Mouse (Mus musculus): ENCODE data around the gene Gm12216. TPM values are rescaled to one million over a fixed set of nuclear protein-coding genes. Genes with fewer than 3 reads are reported as not detected.

Gene Gm12216
- polyA plus RNA-seq, 1 experiment from 2014 or later: 1.9 TPM

GRCm38 (mm10) chr11:53809354-53809753 lies 49.7 kb downstream of the Gm12216 start:
- WGBS: 45% methylated on average over 5 of the region's 5 CpGs
- H3K4me1 ChIP-seq (replicated peaks; ENCODE audit: control insufficient read depth, insufficient read depth): no peaks in the 10 kb centered on the region
- no peak overlapping the region for H3K4me2 ChIP-seq (replicated peaks; ENCODE audit: low read depth)
- no peak overlapping the region for H3K9ac ChIP-seq (ENCODE audit: low read length)
- no peak for DNase-seq (ENCODE audit: low spot score)
- no peak for ATAC-seq (ENCODE audit: low FRiP score, low TSS enrichment)
- H3K27me3 ChIP-seq (ENCODE audit: control insufficient read depth, insufficient read depth, low read length): no peaks in the 10 kb centered on the region
- H3K36me3 ChIP-seq (ENCODE audit: control insufficient read depth, insufficient read depth, low read length): no peaks in the 10 kb centered on the region
- TF ChIP-seq EP300 (optimal IDR thresholded peaks at IDR 0.05) (no peak), CTCF (IDR thresholded peaks at IDR 0.05; ENCODE audit: low read depth) (no peak)
- no peaks in the 10 kb centered on the region for H3K9me3 ChIP-seq (ENCODE audit: control insufficient read depth, low read length)
- peak overlapping the region; percentile 61; the same call in 1 of the 2 replicates for H3K27ac ChIP-seq (replicated peaks)
- no peak overlapping the region for H3K4me3 ChIP-seq (ENCODE audit: low read depth, low read length)

DNA sequence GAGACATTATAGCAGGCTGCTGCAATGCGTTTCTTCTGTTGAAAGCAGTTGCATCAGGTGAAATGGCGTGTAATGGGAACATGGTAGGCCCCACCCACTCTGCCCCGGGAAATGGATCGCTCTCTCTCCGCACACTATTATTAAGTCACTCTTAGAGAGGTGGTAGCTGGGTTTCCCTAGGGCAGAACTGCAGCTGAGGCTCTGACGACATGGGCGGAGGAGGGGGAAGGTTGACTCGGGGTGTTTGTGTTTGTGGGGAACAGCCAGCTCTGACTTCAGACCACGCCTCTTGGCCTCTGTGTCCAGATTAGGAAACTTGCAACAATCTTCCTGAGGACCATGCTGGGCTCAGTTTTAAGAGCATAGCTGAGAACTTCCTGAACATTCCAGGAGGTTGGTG lies 53.3 kb downstream of the Gm12216 start:
- TF ChIP-seq EP300 (optimal IDR thresholded peaks at IDR 0.05): no peak
- TF ChIP-seq CTCF (IDR thresholded peaks at IDR 0.05; ENCODE audit: low read depth): no peak
- Histone ChIP-seq H3K27me3 (ENCODE audit: control insufficient read depth, insufficient read depth, low read length) (no peaks in the 10 kb centered on the region), H3K27ac (replicated peaks) (no peak overlapping the region), H3K4me2 (replicated peaks; ENCODE audit: low read depth) (no peak overlapping the region), H3K36me3 (ENCODE audit: control insufficient read depth, insufficient read depth, low read length) (no peaks in the 10 kb centered on the region), H3K4me3 (ENCODE audit: low read depth, low read length) (no peak overlapping the region), H3K9me3 (ENCODE audit: control insufficient read depth, low read length) (no peaks in the 10 kb centered on the region), H3K4me1 (replicated peaks; ENCODE audit: control insufficient read depth, insufficient read depth) (no peaks in the 10 kb centered on the region), H3K9ac (ENCODE audit: low read length) (no peak overlapping the region)
- DNase-seq (ENCODE audit: low spot score) (peak; percentile 66), ATAC-seq (ENCODE audit: low FRiP score, low TSS enrichment) (peak; percentile 71)
- WGBS: 55% methylated on average over 9 of the region's 9 CpGs

DNA sequence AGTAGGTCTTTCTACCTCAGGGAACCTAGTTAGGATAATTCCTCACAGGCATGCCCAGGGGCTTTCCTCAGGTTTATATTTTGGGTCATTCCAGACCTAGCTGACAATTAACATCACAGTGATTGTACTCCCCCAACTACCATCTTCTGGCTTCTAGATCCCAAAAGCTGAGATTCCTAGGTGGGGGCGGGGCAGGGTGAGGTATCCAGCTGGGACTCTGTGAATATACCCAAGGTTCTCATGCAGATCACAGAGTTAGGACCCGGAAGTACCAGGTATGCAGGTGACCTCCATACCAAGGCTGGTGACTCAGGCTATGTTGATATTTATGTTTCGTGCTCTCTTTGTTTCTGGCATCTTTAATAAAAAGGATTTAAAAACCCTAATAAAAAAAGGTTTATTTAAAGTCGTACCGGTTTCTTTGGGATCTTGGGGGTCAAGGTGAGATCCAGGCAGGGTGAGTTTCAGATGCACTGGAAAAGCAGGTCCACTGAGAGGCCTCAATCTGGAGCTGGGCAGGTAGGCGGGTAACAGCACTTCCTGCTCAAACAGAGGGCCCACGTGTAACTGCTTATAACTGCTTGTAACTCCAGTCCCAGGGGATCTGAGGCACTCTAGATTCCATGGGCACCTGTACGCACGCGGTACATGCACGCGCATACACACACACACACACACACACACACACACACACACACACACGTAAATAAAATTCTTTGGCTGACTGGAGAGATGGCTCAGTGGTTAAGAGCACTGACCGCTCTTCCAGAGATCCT lies 54.3 kb downstream of the Gm12216 start:
- peak; percentile 32; the same call in 1 of the 2 replicates for ATAC-seq (ENCODE audit: low FRiP score, low TSS enrichment)
- H3K9ac ChIP-seq (ENCODE audit: low read length): no peak overlapping the region
- no peak for TF ChIP-seq CTCF (IDR thresholded peaks at IDR 0.05; ENCODE audit: low read depth)
- no peak for TF ChIP-seq EP300 (optimal IDR thresholded peaks at IDR 0.05)
- H3K9me3 ChIP-seq (ENCODE audit: control insufficient read depth, low read length): no peaks in the 10 kb centered on the region
- DNase-seq (ENCODE audit: low spot score): peak; percentile 48
- no peaks in the 10 kb centered on the region for H3K4me1 ChIP-seq (replicated peaks; ENCODE audit: control insufficient read depth, insufficient read depth)
- no peaks in the 10 kb centered on the region for H3K27me3 ChIP-seq (ENCODE audit: control insufficient read depth, insufficient read depth, low read length)
- WGBS: 76% methylated on average over 14 of the region's 14 CpGs
- H3K4me3 ChIP-seq (ENCODE audit: low read depth, low read length): no peak overlapping the region
- 0 out of 2 replicates have a peak overlapping the region, but pooled peaks have one; percentile 8 for H3K27ac ChIP-seq (replicated peaks)
- no peak overlapping the region for H3K4me2 ChIP-seq (replicated peaks; ENCODE audit: low read depth)
- no peaks in the 10 kb centered on the region for H3K36me3 ChIP-seq (ENCODE audit: control insufficient read depth, insufficient read depth, low read length)

DNA sequence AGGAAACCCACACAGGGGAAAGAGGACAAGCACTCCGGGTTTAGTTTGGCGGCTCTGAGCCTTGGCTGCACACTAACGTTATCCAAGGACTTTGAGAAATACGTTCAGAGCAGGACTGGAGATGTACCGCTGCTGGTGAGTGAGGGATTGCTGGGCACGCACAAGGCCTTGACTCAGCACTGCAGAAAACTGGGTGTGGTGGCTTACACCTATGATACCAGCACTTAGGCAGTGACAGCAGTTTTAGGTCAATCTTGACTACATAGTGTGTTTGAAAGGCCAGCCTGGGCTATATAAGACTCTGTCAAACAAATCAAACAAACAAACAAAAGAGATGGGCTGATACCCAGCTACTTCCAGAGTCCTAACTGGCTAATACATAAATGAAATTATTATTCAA lies 55.6 kb downstream of the Gm12216 start:
- Histone ChIP-seq H3K36me3 (ENCODE audit: control insufficient read depth, insufficient read depth, low read length) (no peaks in the 10 kb centered on the region), H3K4me3 (ENCODE audit: low read depth, low read length) (no peak overlapping the region), H3K9me3 (ENCODE audit: control insufficient read depth, low read length) (no peaks in the 10 kb centered on the region), H3K9ac (ENCODE audit: low read length) (no peak overlapping the region), H3K4me1 (replicated peaks; ENCODE audit: control insufficient read depth, insufficient read depth) (no peaks in the 10 kb centered on the region), H3K27me3 (ENCODE audit: control insufficient read depth, insufficient read depth, low read length) (no peaks in the 10 kb centered on the region), H3K4me2 (replicated peaks; ENCODE audit: low read depth) (no peak overlapping the region), H3K27ac (replicated peaks) (no peak overlapping the region)
- ATAC-seq (ENCODE audit: low FRiP score, low TSS enrichment): peak; percentile 58
- no peak for DNase-seq (ENCODE audit: low spot score)
- TF ChIP-seq EP300 (optimal IDR thresholded peaks at IDR 0.05) (no peak), CTCF (IDR thresholded peaks at IDR 0.05; ENCODE audit: low read depth) (no peak)
- 60% methylated on average over 6 of the region's 6 CpGs for WGBS

DNA sequence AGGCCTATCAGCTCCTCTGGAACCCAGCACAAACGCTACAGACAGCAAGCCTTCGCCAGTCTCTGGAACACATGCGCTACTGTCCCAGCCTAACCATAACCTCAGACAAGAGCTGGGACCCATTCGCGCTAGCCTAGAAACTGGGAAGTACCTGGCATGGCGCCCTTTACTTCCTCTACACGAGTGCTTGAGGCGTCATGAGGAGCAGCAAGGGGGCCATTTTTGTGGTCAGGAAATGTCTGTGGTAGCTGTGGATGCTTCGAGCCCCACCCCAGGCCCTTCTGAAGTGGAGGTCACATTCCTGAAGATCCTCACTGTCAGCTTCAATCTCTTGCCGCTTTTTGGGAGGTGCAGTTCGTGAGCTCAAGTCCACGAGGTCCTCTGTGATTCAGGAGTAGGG lies 56.0 kb downstream of the Gm12216 start:
- WGBS: 71% methylated on average over 12 of the region's 12 CpGs
- Histone ChIP-seq H3K36me3 (ENCODE audit: control insufficient read depth, insufficient read depth, low read length) (no peaks in the 10 kb centered on the region), H3K9me3 (ENCODE audit: control insufficient read depth, low read length) (no peaks in the 10 kb centered on the region), H3K4me2 (replicated peaks; ENCODE audit: low read depth) (no peak overlapping the region), H3K4me3 (ENCODE audit: low read depth, low read length) (no peak overlapping the region), H3K27me3 (ENCODE audit: control insufficient read depth, insufficient read depth, low read length) (no peaks in the 10 kb centered on the region), H3K4me1 (replicated peaks; ENCODE audit: control insufficient read depth, insufficient read depth) (no peaks in the 10 kb centered on the region), H3K27ac (replicated peaks) (no peak overlapping the region), H3K9ac (ENCODE audit: low read length) (no peak overlapping the region)
- TF ChIP-seq CTCF (IDR thresholded peaks at IDR 0.05; ENCODE audit: low read depth): no peak
- TF ChIP-seq EP300 (optimal IDR thresholded peaks at IDR 0.05): no peak
- DNase-seq (ENCODE audit: low spot score): no peak
- no peak for ATAC-seq (ENCODE audit: low FRiP score, low TSS enrichment)

DNA sequence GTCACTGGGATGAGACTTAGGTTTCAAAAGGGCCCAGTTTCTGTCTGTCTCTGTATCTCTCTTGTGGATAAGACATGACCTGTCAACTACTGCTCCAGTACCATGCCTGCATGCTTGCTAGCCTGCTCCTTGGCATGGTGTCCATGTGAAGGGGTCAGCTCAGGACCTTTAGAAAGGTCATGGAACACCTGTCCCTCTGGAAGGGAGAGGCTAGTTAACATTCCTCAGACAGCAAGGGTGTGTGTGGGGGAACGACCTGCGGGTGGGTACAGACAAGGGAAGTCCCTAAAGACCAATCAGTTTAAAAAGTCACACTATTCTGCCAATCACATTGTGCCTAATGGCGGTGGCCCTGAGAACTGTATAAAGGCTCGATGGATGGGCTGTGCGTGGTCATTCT lies 58.1 kb downstream of the Gm12216 start:
- Histone ChIP-seq H3K9me3 (ENCODE audit: control insufficient read depth, low read length) (no peaks in the 10 kb centered on the region), H3K4me3 (ENCODE audit: low read depth, low read length) (no peak overlapping the region), H3K36me3 (ENCODE audit: control insufficient read depth, insufficient read depth, low read length) (no peaks in the 10 kb centered on the region), H3K27ac (replicated peaks) (no peak overlapping the region), H3K9ac (ENCODE audit: low read length) (no peak overlapping the region), H3K27me3 (ENCODE audit: control insufficient read depth, insufficient read depth, low read length) (no peaks in the 10 kb centered on the region), H3K4me2 (replicated peaks; ENCODE audit: low read depth) (no peak overlapping the region), H3K4me1 (replicated peaks; ENCODE audit: control insufficient read depth, insufficient read depth) (peaks cover 10% of the 10 kb centered on the region)
- no peak for DNase-seq (ENCODE audit: low spot score)
- WGBS: 80% methylated on average over 5 of the region's 5 CpGs
- no peak for TF ChIP-seq EP300 (optimal IDR thresholded peaks at IDR 0.05)
- TF ChIP-seq CTCF (IDR thresholded peaks at IDR 0.05; ENCODE audit: low read depth): no peak
- no peak for ATAC-seq (ENCODE audit: low FRiP score, low TSS enrichment)
